Mouse (Mus musculus) bone marrow, adult 2 months (tissue): ENCODE measurements around the gene Ust. TPM values are rescaled to one million over a fixed set of nuclear protein-coding genes. Genes with fewer than 3 reads are reported as not detected.

ENCODE experiments used
- H3K27ac ChIP-seq: fragments of 200-500 bp; 2 replicates; pipeline ENCODE4 v1.5.1; 2012; ENCODE audit warnings: low read depth, mild to moderate bottlenecking, control low read depth, inconsistent platforms, low read length; ENCODE audit not compliant: control insufficient read depth, poor library complexity, insufficient read depth
- H3K4me1 ChIP-seq: fragments of 200-500 bp; 2 replicates; pipeline ENCODE4 v1.6.1; 2011; ENCODE audit warnings: low read length; ENCODE audit not compliant: control insufficient read depth, insufficient read depth
- H3K4me3 ChIP-seq: fragments of 200-500 bp; replicated peaks from 2 replicates; pipeline ENCODE3; 2011; ENCODE audit warnings: mild to moderate bottlenecking, low read depth, low read length, control low read depth; ENCODE audit not compliant: control insufficient read depth
- CTCF ChIP-seq: fragments of 200-500 bp; IDR thresholded peaks from 2 replicates; pipeline ENCODE4 v1.5.1; 2011; ENCODE audit warnings: low read length, control low read depth; ENCODE audit not compliant: control insufficient read depth, insufficient read depth
- POLR2A ChIP-seq: fragments of 200-500 bp; IDR thresholded peaks from 2 replicates; pipeline ENCODE4 v1.6.1; 2011; ENCODE audit warnings: low read depth, mild to moderate bottlenecking, control low read depth, low read length, borderline replicate concordance; ENCODE audit not compliant: control insufficient read depth
- WGBS: fragments of 180-500 bp; shearing (Covaris S2); methylation state at CpG from one replicate; pipeline ENCODE4 v1.1.7; 2018; 5-methylcytosine and 5-hydroxymethylcytosine counted together
- polyA plus RNA-seq: library from polyadenylated mRNA; stranded (reverse); fragments of >200 nt; gene quantifications from 2 replicates; pipeline ENCODE4 v1.2.4, GENCODE M21; 2011; ENCODE audit warnings: low replicate concordance; ENCODE audit not compliant: missing spikeins, insufficient read depth, insufficient read length

The Ust gene
- polyA plus RNA-seq, 1 experiment, result 0.47 TPM

- 76% methylated on average over 2 of the region's 2 CpGs for WGBS
- no peak overlapping the region for H3K27ac ChIP-seq
- no peaks in the 10 kb centered on the region for H3K4me1 ChIP-seq
- TF ChIP-seq CTCF, result no peak
- TF ChIP-seq POLR2A, result no peak
- H3K4me3 ChIP-seq, result no peak overlapping the region
These were observed 343.9 kb downstream of the Ust start for GRCm38 (mm10) chr10:8174697-8175096.

- no peaks in the 10 kb centered on the region for H3K4me1 ChIP-seq
- H3K4me3 ChIP-seq, result no peak overlapping the region
- no peak overlapping the region for H3K27ac ChIP-seq
- WGBS, result 82% methylated on average over 7 of the region's 7 CpGs
- TF ChIP-seq POLR2A (no peak), CTCF (no peak)
These were observed 344.4 kb downstream of the Ust start for GRCm38 (mm10) chr10:8174230-8174629.

GRCm38 (mm10) chr10:8173032-8173431 is 345.6 kb downstream of the Ust start:
- no peak for TF ChIP-seq POLR2A

GRCm38 (mm10) chr10:8171556-8171955 is 347.1 kb downstream of the Ust start:
- Histone ChIP-seq H3K4me1 (no peaks in the 10 kb centered on the region), H3K4me3 (no peak overlapping the region), H3K27ac (no peak overlapping the region)
- TF ChIP-seq CTCF (no peak), POLR2A (no peak)
- 87% methylated on average over 11 of the region's 11 CpGs for WGBS

More at GRCm38 (mm10) chr10:8173032-8173431, 345.6 kb downstream of the Ust start:
- Histone ChIP-seq H3K4me1 (no peaks in the 10 kb centered on the region), H3K27ac (no peak overlapping the region), H3K4me3 (no peak overlapping the region)
- 73% methylated on average over 3 of the region's 3 CpGs for WGBS
